ENCODE assay signal across 8 mouse cellular contexts in the genomic region with DNA sequence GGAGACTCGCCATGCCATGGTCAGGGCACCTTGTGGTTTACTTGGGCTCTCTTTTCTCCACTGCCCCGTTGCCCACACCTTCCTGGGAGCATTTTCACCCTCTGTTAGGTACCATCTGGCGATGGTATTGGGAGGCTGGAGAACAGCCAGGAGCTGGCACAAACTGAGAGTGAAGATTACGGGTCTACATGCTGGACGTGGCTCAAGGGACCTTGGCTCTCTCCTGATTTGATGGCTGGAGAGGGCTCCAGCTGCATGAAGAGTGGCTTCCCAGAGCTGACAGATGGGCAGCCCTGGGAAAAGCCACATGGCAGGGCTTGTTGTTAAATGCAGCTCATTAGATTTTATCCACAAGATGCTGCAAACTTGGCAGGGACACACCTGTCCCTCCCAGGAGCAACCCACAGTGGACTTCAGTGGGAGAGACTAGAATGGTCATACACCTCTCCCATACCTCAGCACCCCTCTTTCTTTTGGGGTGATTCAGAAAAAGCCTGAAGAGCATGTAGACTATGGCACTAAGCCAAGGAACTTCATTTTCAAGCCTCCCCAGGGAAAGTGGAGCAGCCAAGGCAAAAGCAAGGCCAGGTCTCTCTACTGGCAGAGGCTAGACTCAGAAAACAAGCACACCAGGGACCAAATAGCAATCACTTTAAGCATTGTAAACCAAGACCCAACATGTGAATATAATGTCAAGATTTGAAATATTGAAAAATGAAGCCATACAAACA. TPM values are rescaled to one million over a fixed set of nuclear protein-coding genes. Genes with fewer than 3 reads are reported as not detected.
DNase-seq lines count a peak whose midpoint lies in the region; ATAC-seq and TF ChIP-seq lines count a peak whose summit lies in the region.

No protein-coding gene starts in this region.

- no peaks in the 10 kb centered on the region for H3K36me3 ChIP-seq in hindbrain, embryonic 13.5 days
- no peaks in the 10 kb centered on the region for H3K36me3 ChIP-seq in hindbrain, embryonic 12.5 days
- no peaks in the 10 kb centered on the region for H3K36me3 ChIP-seq in forebrain, embryonic 16.5 days (ENCODE audit: control insufficient read depth, insufficient read depth)
- no peaks in the 10 kb centered on the region for H3K36me3 ChIP-seq in thymus, adult 2 months (ENCODE audit: control insufficient read depth, insufficient read depth, low read length)

- 0 out of 2 replicates have a peak, but pooled peaks cover 3% of the 10 kb centered on the region for H3K4me1 ChIP-seq in hindbrain, embryonic 13.5 days (replicated peaks)
- H3K4me1 ChIP-seq in hindbrain, embryonic 12.5 days, result no peaks in the 10 kb centered on the region; the same call in 1 of the 2 replicates
- H3K4me1 ChIP-seq in forebrain, embryonic 16.5 days (replicated peaks; ENCODE audit: control insufficient read depth, insufficient read depth, low read length), result peaks cover 5% of the 10 kb centered on the region
- no peaks in the 10 kb centered on the region; the same call in 1 of the 2 replicates for H3K4me1 ChIP-seq in thymus, adult 2 months (replicated peaks; ENCODE audit: control insufficient read depth, insufficient read depth, low read length)

- H3K9ac ChIP-seq in hindbrain, embryonic 13.5 days, result no peak overlapping the region
- no peak overlapping the region for H3K9ac ChIP-seq in hindbrain, embryonic 12.5 days
- H3K9ac ChIP-seq in forebrain, embryonic 16.5 days (replicated peaks; ENCODE audit: low read depth, low read length), result no peak overlapping the region

- H3K9me3 ChIP-seq in hindbrain, embryonic 13.5 days, result no peaks in the 10 kb centered on the region
- no peaks in the 10 kb centered on the region for H3K9me3 ChIP-seq in hindbrain, embryonic 12.5 days (replicated peaks)
- H3K9me3 ChIP-seq in forebrain, embryonic 16.5 days (ENCODE audit: control insufficient read depth, low read length), result no peaks in the 10 kb centered on the region

- no peaks in the 10 kb centered on the region for H3K27me3 ChIP-seq in hindbrain, embryonic 13.5 days
- no peaks in the 10 kb centered on the region for H3K27me3 ChIP-seq in hindbrain, embryonic 12.5 days
- no peaks in the 10 kb centered on the region for H3K27me3 ChIP-seq in forebrain, embryonic 16.5 days (replicated peaks; ENCODE audit: control insufficient read depth, insufficient read depth, low read length)
- H3K27me3 ChIP-seq in thymus, adult 2 months (ENCODE audit: control insufficient read depth, insufficient read depth, low read length), result no peaks in the 10 kb centered on the region

- no peak overlapping the region for H3K4me2 ChIP-seq in hindbrain, embryonic 13.5 days
- no peak overlapping the region for H3K4me2 ChIP-seq in hindbrain, embryonic 12.5 days (replicated peaks)
- H3K4me2 ChIP-seq in forebrain, embryonic 16.5 days (ENCODE audit: low read length), result no peak overlapping the region

- no peak for TF ChIP-seq CTCF in thymus, adult 2 months (IDR thresholded peaks at IDR 0.05; ENCODE audit: borderline replicate concordance, control insufficient read depth, extremely low read depth, insufficient read depth, low read length, poor library complexity)

- peak; percentile 75; the same call in 1 of the 2 replicates for ATAC-seq in hindbrain, embryonic 13.5 days (ENCODE audit: low FRiP score)
- ATAC-seq in hindbrain, embryonic 12.5 days (ENCODE audit: low FRiP score), result no peak
- peak; percentile 83 for ATAC-seq in forebrain, embryonic 16.5 days

- WGBS in hindbrain, embryonic 13.5 days, result 72% methylated on average over 5 of the region's 5 CpGs
- WGBS in hindbrain, embryonic 12.5 days, result 81% methylated on average over 5 of the region's 5 CpGs
- WGBS in forebrain, embryonic 16.5 days, result 39% methylated on average over 5 of the region's 5 CpGs
- WGBS in thymus, adult 2 months, result 89% methylated on average over 5 of the region's 5 CpGs

- TF ChIP-seq POLR2A in thymus, adult 2 months (IDR thresholded peaks at IDR 0.05; ENCODE audit: control insufficient read depth, extremely low read depth, insufficient read depth, low read length, poor library complexity), result no peak

- DNase-seq in 3134 (ENCODE audit: extremely low read depth, insufficient read length, low spot score) (peak; percentile 78), adipocyte (ENCODE audit: low spot score) (peak; percentile 56), liver (no peak)
- DNase-seq in thymus, adult 2 months, result no peak
- DNase-seq in B cell, adult 2 months, result no peak

- no peak overlapping the region for H3K4me3 ChIP-seq in hindbrain, embryonic 13.5 days
- no peak overlapping the region for H3K4me3 ChIP-seq in hindbrain, embryonic 12.5 days
- H3K4me3 ChIP-seq in forebrain, embryonic 16.5 days (replicated peaks; ENCODE audit: low read length), result no peak overlapping the region
- H3K4me3 ChIP-seq in thymus, adult 2 months (ENCODE audit: control insufficient read depth, insufficient read depth, low read length), result no peak overlapping the region

- peak overlapping the region; percentile 24; the same call in 1 of the 2 replicates for H3K27ac ChIP-seq in hindbrain, embryonic 13.5 days
- no peak overlapping the region for H3K27ac ChIP-seq in hindbrain, embryonic 12.5 days
- no peak overlapping the region for H3K27ac ChIP-seq in forebrain, embryonic 16.5 days (ENCODE audit: low read length)
- no peak overlapping the region for H3K27ac ChIP-seq in thymus, adult 2 months (ENCODE audit: control insufficient read depth, insufficient read depth, low read length)

RNA-seq across cellular contexts. Expression of a gene that starts 34.8 kb away (rescaled TPM):
- 21.2 and 23.0 TPM in 2 replicates for polyA plus RNA-seq in hindbrain, embryonic 13.5 days (2015; fragmentation: Nextera tagmentation; extraction: Ambion mirVana)
- 35.7 and 41.7 TPM in 2 replicates for polyA plus RNA-seq in hindbrain, embryonic 12.5 days (2016; fragmentation: Nextera tagmentation; extraction: Ambion mirVana)
- polyA plus RNA-seq in forebrain, embryonic 16.5 days (2015; fragmentation: Nextera tagmentation; extraction: Ambion mirVana), result 17.6 and 21.7 TPM in 2 replicates
- polyA plus RNA-seq in thymus, adult 2 months (2012; rRNA removed), result 13.8 and 21.3 TPM in 2 replicates

Comparison
In these comparisons a context has a peak if more than half of its experiments do, and no peak if none do; other contexts are left out.
1. DNase-seq: peak in 3134 (single experiment) and adipocyte (single experiment); none in thymus, adult 2 months (single experiment), liver (single experiment) and B cell, adult 2 months (0 of 2).